Mouse (Mus musculus) stomach, embryonic 16.5 days (tissue): ENCODE measurements around the gene Fam216a. TPM values are rescaled to one million over a fixed set of nuclear protein-coding genes. Genes with fewer than 3 reads are reported as not detected.

ENCODE experiments used
- ATAC-seq: fragments of 200-750 bp; cut with Nextera tagmentation; 2 replicates; pipeline ENCODE4 v1.8.0; 2017; ENCODE audit warnings: moderate number of reproducible peaks, moderate TSS enrichment; ENCODE audit not compliant: insufficient read depth, low FRiP score
- H3K27ac ChIP-seq: fragments of 300-500 bp; sonication (generic); 2 replicates; pipeline ENCODE4 v1.5.1; 2014; ENCODE audit warnings: low read length
- H3K27me3 ChIP-seq: fragments of 300-500 bp; sonication (generic); 2 replicates; pipeline ENCODE4 v1.6.1; 2014; ENCODE audit warnings: low read length, control low read depth, mixed read lengths; ENCODE audit not compliant: control insufficient read depth, insufficient read depth
- H3K36me3 ChIP-seq: fragments of 300-500 bp; sonication (generic); 2 replicates; pipeline ENCODE4 v1.6.1; 2014; ENCODE audit warnings: low read length; ENCODE audit not compliant: control insufficient read depth, insufficient read depth
- H3K4me1 ChIP-seq: fragments of 300-500 bp; sonication (generic); 2 replicates; pipeline ENCODE4 v1.6.1; 2014; ENCODE audit warnings: low read length, control low read depth, mixed read lengths; ENCODE audit not compliant: control insufficient read depth, insufficient read depth
- H3K4me2 ChIP-seq: fragments of 300-500 bp; sonication (generic); 2 replicates; pipeline ENCODE4 v1.6.1; 2014; ENCODE audit warnings: low read depth, low read length, mixed read lengths
- H3K4me3 ChIP-seq: fragments of 300-500 bp; sonication (generic); replicated peaks from 2 replicates; pipeline ENCODE4 v1.5.1; 2014; ENCODE audit warnings: mild to moderate bottlenecking, low read length
- H3K9ac ChIP-seq: fragments of 300-500 bp; sonication (generic); 2 replicates; pipeline ENCODE4 v1.6.1; 2014; ENCODE audit warnings: low read length
- H3K9me3 ChIP-seq: fragments of 300-500 bp; sonication (generic); replicated peaks from 2 replicates; pipeline ENCODE4 v1.6.1; 2016; ENCODE audit warnings: low read length, control low read depth; ENCODE audit not compliant: control insufficient read depth
- WGBS: fragments of 180-500 bp; shearing (Covaris S2); extraction: QIAGEN DNeasy Blood & Tissue Kit; methylation state at CpG from one replicate; pipeline ENCODE4 v1.1.7; 2014; 5-methylcytosine and 5-hydroxymethylcytosine counted together
- polyA plus RNA-seq: library from polyadenylated mRNA; unstranded; fragments of >200 nt; fragmentation: Nextera tagmentation; extraction: Ambion mirVana; gene quantifications from 2 replicates; pipeline ENCODE4 v1.2.1, GENCODE M21; 2015

Gene Fam216a
- polyA plus RNA-seq, 1 experiment from 2014 or later = 35.8 TPM

GRCm38 (mm10) chr5:122393887-122394286, 21.7 kb upstream of the Fam216a start:
- Histone ChIP-seq H3K4me2 (no peak overlapping the region), H3K9ac (no peak overlapping the region), H3K4me3 (no peak overlapping the region), H3K27me3 (no peaks in the 10 kb centered on the region), H3K27ac (no peak overlapping the region), H3K36me3 (no peaks in the 10 kb centered on the region), H3K4me1 (peaks cover 12% of the 10 kb centered on the region), H3K9me3 (no peaks in the 10 kb centered on the region)
- 53% methylated on average over 2 of the region's 2 CpGs for WGBS
- no peak for ATAC-seq

- Histone ChIP-seq H3K27ac (peak overlapping the region; percentile 75; the same call in 1 of the 2 replicates), H3K9me3 (no peaks in the 10 kb centered on the region), H3K36me3 (no peaks in the 10 kb centered on the region), H3K4me2 (peak overlapping the region; percentile 88), H3K9ac (peak overlapping the region; percentile 88), H3K4me3 (peak overlapping the region; percentile 91), H3K27me3 (no peaks in the 10 kb centered on the region), H3K4me1 (peaks cover 12% of the 10 kb centered on the region)
- WGBS = 13% methylated on average over 19 of the region's 19 CpGs
- ATAC-seq = no peak; the same call in 1 of the 2 replicates
Measured at GRCm38 (mm10) chr5:122392227-122393004, 20.3 kb upstream of the Fam216a start.

GRCm38 (mm10) chr5:122391786-122392180, 19.6 kb upstream of the Fam216a start, which contains the start of gene Arpc3:
TSS of gene Arpc3 (plus strand) at chr5:122391878.
- peak; percentile 91 for ATAC-seq
- peaks cover 12% of the 10 kb centered on the region for H3K4me1 ChIP-seq
- no peaks in the 10 kb centered on the region for H3K9me3 ChIP-seq
- WGBS = under 1% methylated on average over 39 of the region's 39 CpGs
- H3K9ac ChIP-seq = peak within 1 kb of the TSS; percentile 88
- H3K27me3 ChIP-seq = no peaks in the 10 kb centered on the region
- H3K27ac ChIP-seq = peak within 1 kb of the TSS; percentile 75; the same call in 1 of the 2 replicates
- H3K4me3 ChIP-seq = peak within 1 kb of the TSS; percentile 91
- no peaks in the 10 kb centered on the region for H3K36me3 ChIP-seq
- peak within 1 kb of the TSS; percentile 88 for H3K4me2 ChIP-seq

- H3K4me1 ChIP-seq = peaks cover 10% of the 10 kb centered on the region
- no peak for ATAC-seq
- H3K9ac ChIP-seq = no peak overlapping the region
- H3K27ac ChIP-seq = no peak overlapping the region
- H3K27me3 ChIP-seq = no peaks in the 10 kb centered on the region
- no peaks in the 10 kb centered on the region for H3K9me3 ChIP-seq
- WGBS = 53% methylated on average over 15 of the region's 16 CpGs
- H3K4me3 ChIP-seq = peak overlapping the region; percentile 91; the same call in 1 of the 2 replicates
- no peaks in the 10 kb centered on the region for H3K36me3 ChIP-seq
- H3K4me2 ChIP-seq = peak overlapping the region; percentile 37; the same call in 1 of the 2 replicates
Measured at GRCm38 (mm10) chr5:122391178-122391785, 19.1 kb upstream of the Fam216a start.

GRCm38 (mm10) chr5:122390671-122391070, 18.5 kb upstream of the Fam216a start:
- H3K36me3 ChIP-seq = no peaks in the 10 kb centered on the region
- H3K27ac ChIP-seq = no peak overlapping the region
- H3K9ac ChIP-seq = no peak overlapping the region
- peaks cover 10% of the 10 kb centered on the region for H3K4me1 ChIP-seq
- H3K27me3 ChIP-seq = no peaks in the 10 kb centered on the region
- no peak overlapping the region for H3K4me3 ChIP-seq
- ATAC-seq = no peak
- no peaks in the 10 kb centered on the region for H3K9me3 ChIP-seq
- H3K4me2 ChIP-seq = no peak overlapping the region

- H3K27ac ChIP-seq = no peak overlapping the region
- no peak overlapping the region for H3K4me3 ChIP-seq
- 93% methylated on average over 5 of the region's 5 CpGs for WGBS
- no peaks in the 10 kb centered on the region for H3K27me3 ChIP-seq
- no peaks in the 10 kb centered on the region for H3K36me3 ChIP-seq
- no peak overlapping the region for H3K4me2 ChIP-seq
- no peak overlapping the region for H3K9ac ChIP-seq
- ATAC-seq = no peak
- H3K9me3 ChIP-seq = no peaks in the 10 kb centered on the region
- H3K4me1 ChIP-seq = peaks cover 10% of the 10 kb centered on the region
Measured at GRCm38 (mm10) chr5:122390006-122390405, 17.8 kb upstream of the Fam216a start.

- Histone ChIP-seq H3K27me3 (no peaks in the 10 kb centered on the region), H3K4me2 (no peak overlapping the region), H3K36me3 (peaks cover 11% of the 10 kb centered on the region), H3K9me3 (no peaks in the 10 kb centered on the region), H3K9ac (no peak overlapping the region), H3K27ac (no peak overlapping the region), H3K4me1 (no peaks in the 10 kb centered on the region), H3K4me3 (no peak overlapping the region)
- 53% methylated on average over 11 of the region's 11 CpGs for WGBS
- ATAC-seq = peak; percentile 56
Measured at GRCm38 (mm10) chr5:122379374-122380155, 7.4 kb upstream of the Fam216a start.

- Histone ChIP-seq H3K9me3 (no peaks in the 10 kb centered on the region), H3K9ac (no peak overlapping the region), H3K27me3 (no peaks in the 10 kb centered on the region), H3K27ac (no peak overlapping the region), H3K4me1 (peaks cover 2% of the 10 kb centered on the region; the same call in 1 of the 2 replicates), H3K36me3 (peaks cover 11% of the 10 kb centered on the region), H3K4me2 (no peak overlapping the region), H3K4me3 (no peak overlapping the region)
- ATAC-seq = no peak
- WGBS = 97% methylated on average over 12 of the region's 12 CpGs
Measured at GRCm38 (mm10) chr5:122378171-122378570, 6.0 kb upstream of the Fam216a start.
